Mouse (Mus musculus): ENCODE measurements around the gene Vmn1r62. TPM values are rescaled to one million over a fixed set of nuclear protein-coding genes. Genes with fewer than 3 reads are reported as not detected.
"Not testable (repeated sequence)": the region's sequence is repeated elsewhere in the genome, so short reads cannot be mapped to it uniquely, and the experiment has no call there.

Vmn1r62 gene
- not detected in 2 replicates for polyA plus RNA-seq (2011; ENCODE audit: insufficient read depth, insufficient read length, low read depth, missing spikeins)

- H3K36me3 ChIP-seq (ENCODE audit: control insufficient read depth, insufficient read depth, low read length, poor library complexity, severe bottlenecking); H3K9ac ChIP-seq (ENCODE audit: low read depth, poor library complexity, severe bottlenecking); H3K4me1 ChIP-seq (ENCODE audit: control insufficient read depth, insufficient read depth, low read length); H3K4me3 ChIP-seq (ENCODE audit: low read depth, low read length); H3K27ac ChIP-seq (ENCODE audit: insufficient read depth, low read length); H3K9me3 ChIP-seq (replicated peaks; ENCODE audit: control insufficient read depth, insufficient read depth, low read length, poor library complexity, severe bottlenecking); H3K27me3 ChIP-seq (ENCODE audit: control insufficient read depth, insufficient read depth, low read length, poor library complexity, severe bottlenecking): not testable (repeated sequence)
Observed at GRCm38 (mm10) chr7:5673331-5673730, at the start of gene Vmn1r62. Vmn1r62 (plus strand) TSS chr7:5673631.

Other genes starting within 250 kb of the Vmn1r62 start
- not detected in 2 replicates for gene Vmn1r59, start 216.9 kb upstream of the Vmn1r62 start, polyA plus RNA-seq (2011; ENCODE audit: insufficient read depth, insufficient read length, low read depth, missing spikeins)
- gene Vmn2r28, start 179.7 kb upstream of the Vmn1r62 start, polyA plus RNA-seq (2011; ENCODE audit: insufficient read depth, insufficient read length, low read depth, missing spikeins) = not detected in 2 replicates
- not detected in 2 replicates for gene Vmn1r60, start 126.3 kb upstream of the Vmn1r62 start, polyA plus RNA-seq (2011; ENCODE audit: insufficient read depth, insufficient read length, low read depth, missing spikeins)
- 0.12 TPM in 1 of 2 replicates, not detected in the other for gene Vmn1r61, start 60.3 kb upstream of the Vmn1r62 start, polyA plus RNA-seq (2011; ENCODE audit: insufficient read depth, insufficient read length, low read depth, missing spikeins)
- gene Vmn1r63, start 131.8 kb downstream of the Vmn1r62 start, polyA plus RNA-seq (2011; ENCODE audit: insufficient read depth, insufficient read length, low read depth, missing spikeins) = not detected in 2 replicates
- gene Vmn1r64, start 210.9 kb downstream of the Vmn1r62 start, polyA plus RNA-seq (2011; ENCODE audit: insufficient read depth, insufficient read length, low read depth, missing spikeins) = not detected in 2 replicates